Mouse (Mus musculus) lung, adult 10 weeks (tissue): ENCODE results near the gene Olfr1105. TPM values are rescaled to one million over a fixed set of nuclear protein-coding genes. Genes with fewer than 3 reads are reported as not detected.

ENCODE experiments used
- polyA plus RNA-seq: library from polyadenylated mRNA; stranded (reverse); fragments of 350-450 nt; fragmentation: Illumina TruSeq; extraction: RNeasy Lipid Tissue Mini Kit (QIAGEN cat#74804); gene quantifications from one replicate; pipeline ENCODE4 v1.2.3, GENCODE M21; 2014; ENCODE audit warnings: low read depth, low replicate concordance; ENCODE audit not compliant: insufficient read depth

Olfr1105 gene
- polyA plus RNA-seq: not detected

GRCm38 (mm10) chr2:87036431-87036830 is at the start of gene Olfr1105:
Gene Olfr1105, minus strand, starts transcription at chr2:87036531.

GRCm38 (mm10) chr2:87075717-87076116 is 39.4 kb upstream of the Olfr1105 start, which contains the start of gene Olfr1107:
Gene Olfr1107, minus strand, starts transcription at chr2:87075817.

GRCm38 (mm10) chr2:87052173-87052572 is 15.8 kb upstream of the Olfr1105 start, which contains the start of gene Olfr1106:
Gene Olfr1106, minus strand, starts transcription at chr2:87052273.

GRCm38 (mm10) chr2:87026980-87027379 is 9.4 kb downstream of the Olfr1105 start, which contains the start of gene Olfr1104:
Gene Olfr1104, minus strand, starts transcription at chr2:87027080.

GRCm38 (mm10) chr2:86998098-86998497 is 38.2 kb downstream of the Olfr1105 start, which contains the start of gene Olfr1102:
Gene Olfr1102, plus strand, starts transcription at chr2:86998398.

GRCm38 (mm10) chr2:86991121-86991520 is 45.2 kb downstream of the Olfr1105 start, which contains the start of gene Olfr1101:
Gene Olfr1101, minus strand, starts transcription at chr2:86991221.

Other genes starting within 250 kb of the Olfr1105 start
- not detected for gene Olfr141, start 226.5 kb downstream of the Olfr1105 start, polyA plus RNA-seq
- gene Olfr1094, start 211.9 kb downstream of the Olfr1105 start, polyA plus RNA-seq: not detected
- not detected for gene Olfr1095, start 184.8 kb downstream of the Olfr1105 start, polyA plus RNA-seq
- not detected for gene Gm13723, start 161.7 kb downstream of the Olfr1105 start, polyA plus RNA-seq
- not detected for gene Olfr1097, start 144.3 kb downstream of the Olfr1105 start, polyA plus RNA-seq
- not detected for gene Olfr1098, start 112.0 kb downstream of the Olfr1105 start, polyA plus RNA-seq
- not detected for gene Olfr1099, start 75.8 kb downstream of the Olfr1105 start, polyA plus RNA-seq
- gene Olfr1100, start 56.6 kb downstream of the Olfr1105 start, polyA plus RNA-seq: not detected
- not detected for gene Olfr1101, start 45.3 kb downstream of the Olfr1105 start, polyA plus RNA-seq
- gene Olfr1102, start 38.1 kb downstream of the Olfr1105 start, polyA plus RNA-seq: not detected
- gene Olfr1104, start 9.5 kb downstream of the Olfr1105 start, polyA plus RNA-seq: not detected
- not detected for gene Olfr1106, start 15.7 kb upstream of the Olfr1105 start, polyA plus RNA-seq
- gene Olfr1107, start 39.3 kb upstream of the Olfr1105 start, polyA plus RNA-seq: not detected
- gene Olfr1109, start 59.5 kb upstream of the Olfr1105 start, polyA plus RNA-seq: not detected
- not detected for gene Olfr259, start 78.0 kb upstream of the Olfr1105 start, polyA plus RNA-seq
- gene Olfr1110, start 103.8 kb upstream of the Olfr1105 start, polyA plus RNA-seq: not detected
- not detected for gene Olfr1111, start 116.1 kb upstream of the Olfr1105 start, polyA plus RNA-seq
- not detected for gene Olfr1112, start 151.3 kb upstream of the Olfr1105 start, polyA plus RNA-seq
- not detected for gene Olfr1113, start 172.4 kb upstream of the Olfr1105 start, polyA plus RNA-seq
- not detected for gene Olfr1115, start 211.5 kb upstream of the Olfr1105 start, polyA plus RNA-seq
- gene Olfr1116, start 231.0 kb upstream of the Olfr1105 start, polyA plus RNA-seq: not detected